Mouse (Mus musculus) embryonic facial prominence, embryonic 15.5 days (tissue): ENCODE data around the gene Whrn. TPM values are rescaled to one million over a fixed set of nuclear protein-coding genes. Genes with fewer than 3 reads are reported as not detected.

Experiments
- ATAC-seq: fragments of 200-750 bp; cut with Nextera tagmentation; 2 replicates; pipeline ENCODE4 v1.8.0; 2017; ENCODE audit warnings: low read depth, moderate TSS enrichment; ENCODE audit not compliant: insufficient number of reproducible peaks, low FRiP score, low TSS enrichment
- H3K27ac ChIP-seq: fragments of 300-500 bp; sonication (generic); replicated peaks from 2 replicates; pipeline ENCODE4 v1.5.1; 2015; ENCODE audit warnings: mild to moderate bottlenecking, inconsistent platforms
- H3K27me3 ChIP-seq: fragments of 300-500 bp; sonication (generic); 2 replicates; pipeline ENCODE4 v1.6.1; 2015; ENCODE audit warnings: inconsistent platforms
- H3K36me3 ChIP-seq: fragments of 300-500 bp; sonication (generic); 2 replicates; pipeline ENCODE4 v1.6.1; 2015; ENCODE audit warnings: mild to moderate bottlenecking, inconsistent platforms
- H3K4me1 ChIP-seq: fragments of 300-500 bp; sonication (generic); 2 replicates; pipeline ENCODE4 v1.6.1; 2015; ENCODE audit warnings: inconsistent platforms
- H3K4me2 ChIP-seq: fragments of 300-500 bp; sonication (generic); replicated peaks from 2 replicates; pipeline ENCODE4 v1.6.1; 2015; ENCODE audit warnings: mild to moderate bottlenecking, inconsistent platforms
- H3K4me3 ChIP-seq: fragments of 300-500 bp; sonication (generic); replicated peaks from 2 replicates; pipeline ENCODE4 v1.5.1; 2015; ENCODE audit warnings: mild to moderate bottlenecking, inconsistent platforms
- H3K9ac ChIP-seq: fragments of 300-500 bp; sonication (generic); 2 replicates; pipeline ENCODE4 v1.6.1; 2015; ENCODE audit warnings: inconsistent platforms
- H3K9me3 ChIP-seq: fragments of 300-500 bp; sonication (generic); replicated peaks from 2 replicates; pipeline ENCODE4 v1.6.1; 2016; ENCODE audit warnings: inconsistent platforms
- whole genome bisulfite sequencing: fragments of 180-500 bp; shearing (Covaris S2); methylation state at CpG from one replicate; pipeline ENCODE4 v1.1.7; 2015; 5-methylcytosine and 5-hydroxymethylcytosine counted together
- polyA plus RNA-seq: library from polyadenylated mRNA; unstranded; fragments of >200 nt; fragmentation: Nextera tagmentation; extraction: Ambion mirVana; gene quantifications from 2 replicates; pipeline ENCODE4 v1.2.1, GENCODE M21; 2015

The Whrn gene
- polyA plus RNA-seq: 4.9 and 5.2 TPM in 2 replicates

DNA sequence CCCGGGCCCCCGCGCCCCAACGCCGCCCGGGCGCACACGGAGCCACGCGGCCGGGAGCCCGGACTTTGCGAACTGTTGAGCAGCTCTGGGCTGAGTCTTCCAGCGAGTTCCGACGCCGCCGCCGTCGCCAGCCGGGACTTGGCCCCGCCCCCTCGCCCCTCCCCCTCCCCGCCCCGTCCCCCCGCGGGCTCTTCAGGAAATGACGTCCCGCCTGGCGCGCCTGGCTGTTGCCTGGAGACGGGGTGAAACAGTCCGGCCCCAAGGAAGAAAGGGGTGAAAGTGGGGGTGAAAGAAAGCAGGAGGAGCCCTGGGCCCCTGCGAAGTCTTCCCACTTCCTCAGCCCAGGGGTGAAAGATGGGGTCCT lies at the start of gene Whrn:
TSS of gene Whrn (minus strand) at position 77 of the 364 bp plus-strand sequence.
- Histone ChIP-seq H3K9ac (peak within 1 kb of the TSS; percentile 54), H3K4me2 (peak within 1 kb of the TSS; percentile 95), H3K4me1 (peaks cover 29% of the 10 kb centered on the region), H3K4me3 (peak within 1 kb of the TSS; percentile 73), H3K36me3 (no peaks in the 10 kb centered on the region), H3K9me3 (no peaks in the 10 kb centered on the region), H3K27ac (no peak within 1 kb of the TSS), H3K27me3 (peaks cover 15% of the 10 kb centered on the region)
- ATAC-seq: peak; percentile 82
- WGBS: under 1% methylated on average over 23 of the region's 34 CpGs

GRCm38 (mm10) chr4:63545231-63545958 lies 49.6 kb upstream of the Whrn start:
- Histone ChIP-seq H3K27me3 (no peaks in the 10 kb centered on the region), H3K36me3 (peaks cover 16% of the 10 kb centered on the region), H3K4me3 (peak overlapping the region; percentile 81), H3K9ac (peak overlapping the region; percentile 94), H3K4me2 (peak overlapping the region; percentile 54), H3K27ac (peak overlapping the region; percentile 93), H3K9me3 (no peaks in the 10 kb centered on the region), H3K4me1 (peaks cover 29% of the 10 kb centered on the region)
- no peak for ATAC-seq
- 11% methylated on average over 26 of the region's 26 CpGs for WGBS

DNA sequence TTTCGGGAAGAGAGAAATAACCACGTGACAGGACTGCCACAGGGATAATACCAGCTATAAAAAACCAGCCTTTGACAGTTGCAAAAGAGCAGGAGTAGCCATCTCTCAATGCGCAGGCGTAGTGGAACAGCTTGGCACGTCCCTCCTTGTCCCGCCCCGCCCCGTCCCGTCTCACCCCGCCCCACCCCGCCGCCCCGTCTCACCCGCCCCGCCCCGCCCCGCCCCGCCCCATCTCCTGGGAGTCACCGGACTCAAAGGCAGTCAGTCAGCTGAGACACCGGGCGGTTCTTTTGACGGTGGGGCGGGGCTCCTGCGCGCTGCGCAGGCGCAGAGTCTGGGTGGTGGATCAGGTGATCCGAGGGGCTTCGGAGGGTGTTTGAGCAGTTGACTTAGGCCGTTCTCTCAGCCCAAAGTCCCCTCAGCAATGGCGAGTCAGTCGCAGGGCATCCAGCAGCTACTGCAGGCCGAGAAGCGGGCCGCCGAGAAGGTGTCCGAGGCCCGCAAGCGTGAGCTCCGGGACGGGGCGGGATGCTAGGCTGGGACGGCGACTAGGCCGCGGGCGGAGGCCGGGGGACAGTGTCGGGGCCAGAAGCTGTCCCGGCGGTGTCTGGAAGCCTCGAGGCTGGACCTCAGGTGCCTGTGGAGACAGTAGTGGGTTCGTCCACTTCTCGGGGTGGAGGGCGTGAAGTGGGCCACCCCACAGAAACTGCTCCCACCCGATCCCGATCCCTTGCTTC lies 48.9 kb upstream of the Whrn start, which contains the start of gene Atp6v1g1:
TSS of gene Atp6v1g1 (plus strand) at position 279 of the 737 bp plus-strand sequence.
- Histone ChIP-seq H3K4me1 (peaks cover 29% of the 10 kb centered on the region), H3K36me3 (peaks cover 15% of the 10 kb centered on the region), H3K9ac (peak within 1 kb of the TSS; percentile 94), H3K27me3 (no peaks in the 10 kb centered on the region), H3K9me3 (no peaks in the 10 kb centered on the region), H3K27ac (peak within 1 kb of the TSS; percentile 93), H3K4me3 (peak within 1 kb of the TSS; percentile 81), H3K4me2 (peak within 1 kb of the TSS; percentile 54)
- ATAC-seq: peak; percentile 95
- WGBS: 1% methylated on average over 46 of the region's 57 CpGs

DNA sequence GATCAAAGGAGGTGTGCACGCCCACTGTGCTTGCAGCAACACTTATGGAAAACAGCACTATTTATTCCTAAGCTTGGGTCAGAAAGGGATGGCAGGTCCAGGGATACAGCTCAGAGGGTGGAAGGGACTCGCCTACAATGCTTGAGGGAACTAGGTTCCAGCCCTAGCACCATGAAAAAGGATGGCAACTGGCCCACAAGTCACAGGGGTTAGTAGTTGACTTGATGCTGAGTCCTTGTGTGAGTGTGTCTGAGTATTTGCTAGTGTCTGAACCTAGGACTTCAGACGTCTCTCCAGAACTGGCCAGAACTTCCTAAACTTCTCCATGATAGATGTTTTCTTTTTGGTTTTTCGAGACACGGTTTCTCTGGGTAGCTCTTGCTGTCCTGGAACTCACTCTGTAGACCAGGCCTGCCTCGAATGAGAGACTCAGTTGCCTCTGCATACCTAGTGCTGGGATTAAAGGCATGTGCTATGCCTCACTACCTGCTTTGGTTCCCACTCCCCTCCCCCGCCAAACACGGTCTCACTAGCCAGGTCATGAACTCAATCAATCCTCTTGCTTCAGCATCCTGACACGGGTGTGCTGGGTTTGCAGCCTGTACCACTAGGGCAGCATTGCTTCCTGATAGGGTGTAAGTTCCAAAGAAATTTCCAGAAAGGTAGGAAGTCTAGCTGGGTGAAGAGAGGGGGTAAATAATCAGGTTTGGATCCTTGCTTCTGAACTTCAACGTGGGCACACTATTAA lies 48.1 kb upstream of the Whrn start:
- H3K4me1 ChIP-seq: peaks cover 29% of the 10 kb centered on the region
- no peaks in the 10 kb centered on the region for H3K27me3 ChIP-seq
- H3K36me3 ChIP-seq: peaks cover 8% of the 10 kb centered on the region
- H3K27ac ChIP-seq: peak overlapping the region; percentile 68
- no peak; the same call in 1 of the 2 replicates for ATAC-seq
- 58% methylated on average over 10 of the region's 10 CpGs for WGBS
- peak overlapping the region; percentile 81 for H3K4me3 ChIP-seq
- no peaks in the 10 kb centered on the region for H3K9me3 ChIP-seq
- peak overlapping the region; percentile 54 for H3K4me2 ChIP-seq
- no peak overlapping the region for H3K9ac ChIP-seq

DNA sequence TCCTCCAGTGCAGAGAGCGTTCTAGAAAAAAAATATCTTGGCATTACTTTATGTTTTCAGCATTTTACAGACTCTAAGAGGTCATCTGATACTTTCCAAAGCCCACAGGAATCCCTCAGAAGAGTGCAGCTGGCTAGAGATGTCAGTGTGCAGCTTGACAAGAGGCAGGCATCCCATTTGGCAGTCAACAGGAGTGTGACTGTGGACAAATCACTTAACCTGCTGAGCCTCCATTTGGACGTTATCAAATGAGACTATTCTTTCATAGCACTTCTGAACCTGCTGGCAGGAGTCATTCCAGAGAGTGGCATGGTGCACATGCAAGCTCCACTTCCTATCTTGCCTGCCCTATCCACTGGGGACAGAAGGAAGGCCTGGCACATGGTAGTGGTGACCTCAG lies 46.4 kb upstream of the Whrn start:
- no peaks in the 10 kb centered on the region for H3K27me3 ChIP-seq
- no peak overlapping the region for H3K4me3 ChIP-seq
- ATAC-seq: no peak
- H3K9me3 ChIP-seq: no peaks in the 10 kb centered on the region
- H3K36me3 ChIP-seq: no peaks in the 10 kb centered on the region
- no peak overlapping the region for H3K9ac ChIP-seq
- no peak overlapping the region for H3K4me2 ChIP-seq
- peaks cover 23% of the 10 kb centered on the region for H3K4me1 ChIP-seq
- H3K27ac ChIP-seq: no peak overlapping the region; the same call in 1 of the 2 replicates
- WGBS: 43% methylated on average over 2 of the region's 2 CpGs

GRCm38 (mm10) chr4:63537602-63538001 lies 41.8 kb upstream of the Whrn start:
- WGBS: 87% methylated on average over 4 of the region's 4 CpGs
- H3K27me3 ChIP-seq: no peaks in the 10 kb centered on the region
- H3K4me3 ChIP-seq: no peak overlapping the region
- H3K27ac ChIP-seq: no peak overlapping the region
- no peak overlapping the region for H3K4me2 ChIP-seq
- no peak for ATAC-seq
- no peaks in the 10 kb centered on the region for H3K9me3 ChIP-seq
- no peaks in the 10 kb centered on the region for H3K36me3 ChIP-seq
- H3K4me1 ChIP-seq: no peaks in the 10 kb centered on the region
- H3K9ac ChIP-seq: no peak overlapping the region

GRCm38 (mm10) chr4:63530409-63530808 lies 34.6 kb upstream of the Whrn start:
- H3K27ac ChIP-seq: no peak overlapping the region
- H3K36me3 ChIP-seq: no peaks in the 10 kb centered on the region
- no peaks in the 10 kb centered on the region for H3K4me1 ChIP-seq
- no peak overlapping the region for H3K4me3 ChIP-seq
- 83% methylated on average over 7 of the region's 7 CpGs for WGBS
- no peaks in the 10 kb centered on the region for H3K9me3 ChIP-seq
- ATAC-seq: no peak
- H3K27me3 ChIP-seq: no peaks in the 10 kb centered on the region
- H3K4me2 ChIP-seq: no peak overlapping the region
- H3K9ac ChIP-seq: no peak overlapping the region

- Histone ChIP-seq H3K9ac (no peak overlapping the region), H3K4me1 (no peaks in the 10 kb centered on the region), H3K4me2 (no peak overlapping the region), H3K36me3 (no peaks in the 10 kb centered on the region), H3K27ac (no peak overlapping the region), H3K9me3 (no peaks in the 10 kb centered on the region), H3K27me3 (no peaks in the 10 kb centered on the region), H3K4me3 (no peak overlapping the region)
- 52% methylated on average over 6 of the region's 6 CpGs for WGBS
- ATAC-seq: 0 out of 2 replicates have a peak, but pooled peaks have one; percentile 13
Measured at GRCm38 (mm10) chr4:63528946-63529345, 33.2 kb upstream of the Whrn start.

GRCm38 (mm10) chr4:63525514-63525913 lies 29.7 kb upstream of the Whrn start:
- no peaks in the 10 kb centered on the region for H3K36me3 ChIP-seq
- H3K9me3 ChIP-seq: no peaks in the 10 kb centered on the region
- H3K27ac ChIP-seq: no peak overlapping the region
- WGBS: 68% methylated on average over 8 of the region's 8 CpGs
- no peak overlapping the region for H3K4me3 ChIP-seq
- no peak overlapping the region for H3K9ac ChIP-seq
- no peaks in the 10 kb centered on the region for H3K27me3 ChIP-seq
- no peaks in the 10 kb centered on the region for H3K4me1 ChIP-seq
- no peak for ATAC-seq
- H3K4me2 ChIP-seq: no peak overlapping the region

DNA sequence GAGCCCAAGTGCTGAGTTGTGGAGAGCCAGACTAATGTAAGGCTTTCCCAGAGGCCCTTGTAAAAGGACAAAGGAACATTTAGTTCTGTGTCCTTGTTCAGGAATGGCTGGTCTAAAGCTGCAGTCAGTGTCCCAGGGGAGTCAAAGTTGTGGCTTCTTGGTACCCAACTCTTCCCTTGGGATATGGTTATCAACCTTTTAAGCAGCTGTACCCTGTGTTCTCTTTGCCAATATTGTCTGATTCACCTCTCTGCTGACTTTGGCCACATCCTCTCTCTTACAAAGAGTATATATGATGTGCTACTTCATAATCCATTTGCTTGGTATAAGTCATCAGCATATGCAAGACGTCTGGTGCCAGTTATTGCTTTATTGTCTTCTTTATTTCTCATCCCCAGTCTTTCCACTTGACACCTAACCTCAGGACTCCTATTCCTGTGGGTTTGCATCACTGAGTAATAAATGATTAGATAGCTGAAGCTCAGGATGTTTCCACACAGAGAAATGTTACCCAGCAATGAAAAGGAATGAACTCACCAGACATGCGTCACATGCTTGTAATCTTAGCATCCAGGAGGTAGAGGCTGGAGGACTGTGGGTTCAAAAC lies 26.1 kb upstream of the Whrn start:
- ATAC-seq: no peak
- H3K27ac ChIP-seq: no peak overlapping the region
- H3K4me3 ChIP-seq: no peak overlapping the region
- WGBS: 73% methylated on average over 2 of the region's 2 CpGs
- no peak overlapping the region for H3K9ac ChIP-seq
- no peaks in the 10 kb centered on the region for H3K9me3 ChIP-seq
- H3K4me1 ChIP-seq: no peaks in the 10 kb centered on the region
- no peaks in the 10 kb centered on the region for H3K27me3 ChIP-seq
- no peaks in the 10 kb centered on the region for H3K36me3 ChIP-seq
- H3K4me2 ChIP-seq: no peak overlapping the region

GRCm38 (mm10) chr4:63515021-63515420 lies 19.2 kb upstream of the Whrn start:
- H3K36me3 ChIP-seq: no peaks in the 10 kb centered on the region
- H3K27ac ChIP-seq: no peak overlapping the region
- ATAC-seq: no peak
- H3K4me3 ChIP-seq: no peak overlapping the region
- H3K4me2 ChIP-seq: no peak overlapping the region
- H3K4me1 ChIP-seq: no peaks in the 10 kb centered on the region
- H3K27me3 ChIP-seq: no peaks in the 10 kb centered on the region
- H3K9ac ChIP-seq: no peak overlapping the region
- WGBS: 70% methylated on average over 5 of the region's 5 CpGs
- no peaks in the 10 kb centered on the region for H3K9me3 ChIP-seq
